In genomic region chr4:62822568-62822967, GRCm38 (mm10) we compare ENCODE assay signal across 9 mouse cellular contexts.
A peak's percentile ranks its signal among the peaks of the same experiment; 100 is the strongest.
DNase-seq lines count a peak whose midpoint lies in the region; ATAC-seq and TF ChIP-seq lines count a peak whose summit lies in the region.
"Had no signal": no experiment of that assay in that cellular context is flagged by ENCODE, and none has a peak within 500 bp of the region (broad histone marks: within the 10 kb centered on the region; RNA-seq: fewer than 3 reads in every experiment).

No protein-coding gene starts in this region.

- H3K9me3 ChIP-seq in CH12.LX (replicated peaks; ENCODE audit: low read length), result no peaks in the 10 kb centered on the region
- H3K9me3 ChIP-seq: lung, embryonic 15.5 days had no signal

- no peak overlapping the region for H3K4me2 ChIP-seq in CH12.LX (ENCODE audit: insufficient read depth, low read depth, poor library complexity, severe bottlenecking)
- H3K4me2 ChIP-seq: lung, embryonic 15.5 days had no signal

- TF ChIP-seq RAD21 in CH12.LX (IDR thresholded peaks at IDR 0.05; ENCODE audit: low read depth, low read length), result peak; percentile 47

- no peak overlapping the region for H3K27ac ChIP-seq in CH12.LX (ENCODE audit: insufficient read depth, low read depth)
- H3K27ac ChIP-seq: lung, embryonic 15.5 days had no signal

- TF ChIP-seq CTCF in CH12.LX (conservative IDR thresholded peaks at IDR 0.05 in 1 of 2, IDR thresholded peaks at IDR 0.05 in 1 of 2; ENCODE audit: low read depth in 2 of 2, low read length in 2 of 2), result peak; percentile 21 to 67; a peak in 3 of 4 replicates

- H3K4me1 ChIP-seq in CH12.LX (ENCODE audit: control insufficient read depth in 1 of 2, insufficient read depth in 2 of 2), result no peaks in the 10 kb centered on the region
- H3K4me1 ChIP-seq: lung, embryonic 15.5 days had no signal

- intact Hi-C loops in heart, postnatal 25 days (cut with DNase I), result loop anchor here (1.0 to 10.0 kb wide), 2 partner anchors 142 to 297 kb away; partner anchors contain the start of gene Zfp618

- TF ChIP-seq POLR2A in CH12.LX (IDR thresholded peaks at IDR 0.05; ENCODE audit: low read depth, low read length), result no peak

- no peak overlapping the region for H3K9ac ChIP-seq in CH12.LX (ENCODE audit: insufficient read depth, low read depth)
- H3K9ac ChIP-seq: lung, embryonic 15.5 days had no signal

- dilution Hi-C loops in CH12.LX (cut with MboI; ENCODE audit: extremely low pct_ligation_motif_present, extremely low pct_unique_long_range_greater_than_20kb, low sequenced_read_pairs), result no loop called here

- in situ Hi-C loops in CH12.LX (cut with MboI; ENCODE audit: low pct_ligation_motif_present, low pct_unique_long_range_greater_than_20kb, low sequenced_read_pairs), result no loop called here

- H3K4me3 ChIP-seq in CH12.LX (replicated peaks in 1 of 3; ENCODE audit: low read depth in 2 of 3, low read length in 2 of 3, poor library complexity in 1 of 3), result no peak overlapping the region
- H3K4me3 ChIP-seq: lung, embryonic 15.5 days had no signal

- no peaks in the 10 kb centered on the region for H3K36me3 ChIP-seq in CH12.LX (replicated peaks in 1 of 2; ENCODE audit: control insufficient read depth in 1 of 2, insufficient read depth in 1 of 2, low read length in 1 of 2)
- H3K36me3 ChIP-seq: lung, embryonic 15.5 days had no signal

- peak; percentile 39 to 85 for DNase-seq in heart, adult 18-20 months
- DNase-seq in heart, postnatal 25 days (ENCODE audit: low spot score), result no peak
- peak; percentile 59 for DNase-seq in CH12.LX (ENCODE audit: extremely low read depth)
- peak; percentile 11 for DNase-seq in c-Kit-positive CD71-positive TER-119-negative erythroid progenitor cells, embryonic 14.5 days (ENCODE audit: low read depth)
- DNase-seq in frontal cortex, postnatal 36 days (ENCODE audit: low spot score in 2 of 2), result peak; percentile 50 to 67
- peak; percentile 40 for DNase-seq in layer of hippocampus, adult 9-11 months
- DNase-seq in thymus, postnatal 14 days, result peak; percentile 80

- no peak for TF ChIP-seq EP300 in CH12.LX (IDR thresholded peaks at IDR 0.05; ENCODE audit: low read length)

- peaks cover 81% of the 10 kb centered on the region for H3K27me3 ChIP-seq in CH12.LX (replicated peaks)
- H3K27me3 ChIP-seq: lung, embryonic 15.5 days had no signal

- H3K79me2 ChIP-seq in CH12.LX (replicated peaks; ENCODE audit: control insufficient read depth, extremely low read depth, insufficient read depth, poor library complexity, severe bottlenecking), result no peaks in the 10 kb centered on the region

- ATAC-seq in megakaryocyte progenitor cell, adult 5-6 weeks (replicated peaks; ENCODE audit: poor library complexity), result peak; percentile 64; the same call in 1 of the 2 replicates

TF ChIP-seq in CH12.LX, 34 proteins besides CTCF, POLR2A, EP300 and RAD21:
- TF ChIP-seq SMC3 (IDR thresholded peaks at IDR 0.05; ENCODE audit: low read depth, low read length) (peak; percentile 39), NRF1 (IDR thresholded peaks at IDR 0.05; ENCODE audit: low read depth, low read length) (no peak)
